Mouse (Mus musculus) spleen, adult 2 months (tissue): Measurements from ENCODE around the gene Cerk.
"Not testable (repeated sequence)": the region's sequence is repeated elsewhere in the genome, so short reads cannot be mapped to it uniquely, and the experiment has no call there.

ENCODE experiments used
- CTCF ChIP-seq: fragments of 200-500 bp; IDR thresholded peaks from 2 replicates; pipeline ENCODE4 v1.5.1; 2011; ENCODE audit warnings: mild to moderate bottlenecking, inconsistent platforms; ENCODE audit not compliant: insufficient read depth, insufficient read length, insufficient replicate concordance; ENCODE audit errors: extremely low read depth
- POLR2A ChIP-seq: fragments of 200-500 bp; IDR thresholded peaks from 2 replicates; pipeline ENCODE4 v1.6.1; 2011; ENCODE audit warnings: low read depth, low read length, inconsistent platforms

GRCm38 (mm10) chr15:86181321-86181720 is 4.6 kb downstream of the Cerk start:
- TF ChIP-seq CTCF, POLR2A: not testable (repeated sequence)
